Mouse (Mus musculus) ovary, postnatal 10 days (tissue): Measurements from ENCODE around the gene Ankrd13d.

Source experiments
- DNase-seq: peaks from one replicate; pipeline ENCODE4 v3.0.0; 2022; ENCODE audit warnings: low spot score

The Ankrd13d gene

GRCm38 (mm10) chr19:4227446-4227845 lies 55.5 kb downstream of the Ankrd13d start:
- DNase-seq = no peak

- DNase-seq = no peak
These were observed 56.2 kb downstream of the Ankrd13d start for GRCm38 (mm10) chr19:4226779-4227178.

- no peak for DNase-seq
These were observed 60.8 kb downstream of the Ankrd13d start for GRCm38 (mm10) chr19:4222165-4222564.

- no peak for DNase-seq
These were observed 61.8 kb downstream of the Ankrd13d start for GRCm38 (mm10) chr19:4220957-4221743.

- DNase-seq = no peak
These were observed 62.5 kb downstream of the Ankrd13d start for GRCm38 (mm10) chr19:4220416-4220815.
